Mouse (Mus musculus) limb, embryonic 14.5 days (tissue): ENCODE results near the gene Svop. TPM values are rescaled to one million over a fixed set of nuclear protein-coding genes. Genes with fewer than 3 reads are reported as not detected.

Experiments used
- ATAC-seq: fragments of 200-750 bp; cut with Nextera tagmentation; 2 replicates; pipeline ENCODE4 v1.8.0; 2017; ENCODE audit warnings: low read depth, moderate number of reproducible peaks, moderate TSS enrichment; ENCODE audit not compliant: low FRiP score
- DNase-seq: peaks from one replicate; pipeline ENCODE4 v3.0.0-alpha.2; 2015; ENCODE audit warnings: low spot score
- H3K27ac ChIP-seq: fragments of 300-500 bp; sonication (generic); replicated peaks from 2 replicates; pipeline ENCODE4 v1.5.1; 2014; ENCODE audit warnings: low read depth, mild to moderate bottlenecking, low read length, moderate library complexity, mixed read lengths
- H3K27me3 ChIP-seq: fragments of 300-500 bp; sonication (generic); 2 replicates; pipeline ENCODE4 v1.6.1; 2014; ENCODE audit warnings: low read length, mixed read lengths; ENCODE audit not compliant: control insufficient read depth, insufficient read depth
- H3K36me3 ChIP-seq: fragments of 300-500 bp; sonication (generic); 2 replicates; pipeline ENCODE4 v1.6.1; 2014; ENCODE audit warnings: mild to moderate bottlenecking, low read length, moderate library complexity, mixed read lengths; ENCODE audit not compliant: control insufficient read depth, insufficient read depth
- H3K4me1 ChIP-seq: fragments of 300-500 bp; sonication (generic); 2 replicates; pipeline ENCODE4 v1.6.1; 2014; ENCODE audit warnings: antibody characterized with exemption, low read length, mixed read lengths; ENCODE audit not compliant: control insufficient read depth, insufficient read depth
- H3K4me2 ChIP-seq: fragments of 300-500 bp; sonication (generic); replicated peaks from 2 replicates; pipeline ENCODE4 v1.6.1; 2014; ENCODE audit warnings: low read depth, mild to moderate bottlenecking, low read length, moderate library complexity; ENCODE audit not compliant: severe bottlenecking
- H3K4me3 ChIP-seq: fragments of 300-500 bp; sonication (generic); replicated peaks from 2 replicates; pipeline ENCODE4 v1.5.1; 2014; ENCODE audit warnings: low read length
- H3K9ac ChIP-seq: fragments of 300-500 bp; sonication (generic); 2 replicates; pipeline ENCODE4 v1.6.1; 2014; ENCODE audit warnings: mild to moderate bottlenecking, low read depth, low read length, moderate library complexity; ENCODE audit not compliant: severe bottlenecking
- H3K9me3 ChIP-seq: fragments of 300-500 bp; sonication (generic); 2 replicates; pipeline ENCODE4 v1.6.1; 2016; ENCODE audit warnings: low read length; ENCODE audit not compliant: control insufficient read depth
- POLR2A ChIP-seq: fragments of 200-500 bp; IDR thresholded peaks from 2 replicates; pipeline ENCODE4 v1.8.0; 2012; ENCODE audit warnings: inconsistent platforms, mild to moderate bottlenecking, moderate library complexity, borderline replicate concordance; ENCODE audit not compliant: insufficient read depth, insufficient read length; ENCODE audit errors: extremely low read depth
- WGBS: fragments of 180-500 bp; shearing (Covaris S2); extraction: QIAGEN DNeasy Blood & Tissue Kit; methylation state at CpG from one replicate; pipeline ENCODE4 v1.1.7; 2014; 5-methylcytosine and 5-hydroxymethylcytosine counted together
- polyA plus RNA-seq, 2 experiments: library from polyadenylated mRNA; depleted of rRNA in 1 of 2; stranded (reverse) in 1 of 2; unstranded in 1 of 2; fragments of >200 nt; fragmentation: Nextera tagmentation in 1 of 2; extraction: Ambion mirVana in 1 of 2; gene quantifications; 2 replicates each; pipeline versions ENCODE4 v1.2.1 to v1.2.3; 2012 to 2014

Gene Svop
- polyA plus RNA-seq, 2 experiments: 0.21 TPM; not detected in 1

DNA sequence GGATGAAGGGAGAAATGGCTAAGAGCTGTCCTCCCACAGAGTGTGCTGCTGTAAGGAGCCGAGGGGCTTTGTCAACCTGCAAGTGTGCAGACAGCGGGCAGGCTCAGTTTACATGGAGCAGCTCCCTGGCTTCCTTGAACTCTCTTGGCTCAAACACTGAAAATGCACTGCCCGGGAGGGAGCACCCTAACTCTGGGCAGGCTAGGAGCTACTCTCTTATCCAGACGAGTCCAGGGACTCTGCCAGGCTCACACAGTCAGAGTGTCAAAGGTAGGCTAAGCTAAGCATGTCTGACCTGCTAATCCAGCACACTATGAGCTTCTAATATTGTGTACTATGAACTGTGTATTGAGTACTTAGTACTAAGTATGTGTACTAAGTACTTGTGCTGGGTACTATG lies 84.4 kb downstream of the Svop start:
- no peak overlapping the region for H3K27ac ChIP-seq
- no peak for TF ChIP-seq POLR2A
- H3K36me3 ChIP-seq: no peaks in the 10 kb centered on the region
- no peak overlapping the region for H3K9ac ChIP-seq
- no peak for DNase-seq
- no peaks in the 10 kb centered on the region for H3K9me3 ChIP-seq
- H3K4me3 ChIP-seq: no peak overlapping the region
- WGBS: 68% methylated on average over 4 of the region's 4 CpGs
- no peak for ATAC-seq
- H3K27me3 ChIP-seq: no peaks in the 10 kb centered on the region
- no peak overlapping the region for H3K4me2 ChIP-seq
- H3K4me1 ChIP-seq: no peaks in the 10 kb centered on the region

DNA sequence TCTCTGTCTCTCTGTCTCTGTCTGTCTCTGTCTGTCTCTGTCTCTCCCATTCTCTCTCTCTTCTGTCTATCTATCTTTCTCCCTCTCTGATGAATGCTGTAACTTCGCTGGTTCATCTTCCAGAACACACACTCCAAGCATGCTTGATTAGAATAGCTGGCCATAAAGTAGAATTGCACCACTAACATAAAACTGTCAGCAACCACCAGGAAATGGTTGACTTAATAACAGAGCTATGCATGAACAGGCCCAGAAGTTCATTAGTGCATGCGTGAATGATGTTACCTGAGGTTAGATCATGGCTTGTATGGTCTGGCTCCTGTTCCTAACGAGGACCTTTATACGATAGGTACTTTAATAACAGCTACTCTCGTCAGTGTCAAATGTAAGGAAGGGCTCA lies 86.3 kb downstream of the Svop start:
- DNase-seq: no peak
- no peak overlapping the region for H3K4me2 ChIP-seq
- no peaks in the 10 kb centered on the region for H3K27me3 ChIP-seq
- no peak overlapping the region for H3K9ac ChIP-seq
- no peak overlapping the region for H3K27ac ChIP-seq
- no peaks in the 10 kb centered on the region for H3K4me1 ChIP-seq
- H3K9me3 ChIP-seq: no peaks in the 10 kb centered on the region
- ATAC-seq: no peak
- TF ChIP-seq POLR2A: no peak
- H3K4me3 ChIP-seq: no peak overlapping the region
- H3K36me3 ChIP-seq: no peaks in the 10 kb centered on the region
- 14% methylated on average over 5 of the region's 5 CpGs for WGBS

GRCm38 (mm10) chr5:114004573-114004972 lies 86.8 kb downstream of the Svop start:
- H3K4me3 ChIP-seq: no peak overlapping the region
- no peak for TF ChIP-seq POLR2A
- H3K4me1 ChIP-seq: no peaks in the 10 kb centered on the region
- no peak overlapping the region for H3K9ac ChIP-seq
- H3K4me2 ChIP-seq: no peak overlapping the region
- DNase-seq (no peak), ATAC-seq (no peak)
- H3K27ac ChIP-seq: no peak overlapping the region
- WGBS: 75% methylated on average over 11 of the region's 11 CpGs
- no peaks in the 10 kb centered on the region for H3K27me3 ChIP-seq
- no peaks in the 10 kb centered on the region for H3K36me3 ChIP-seq
- no peaks in the 10 kb centered on the region for H3K9me3 ChIP-seq

- no peak for TF ChIP-seq POLR2A
- no peak for ATAC-seq
- 70% methylated on average over 4 of the region's 5 CpGs for WGBS
These were observed 87.8 kb downstream of the Svop start, which contains the start of gene Dao for GRCm38 (mm10) chr5:114003542-114003941. Gene Dao, plus strand, starts transcription at chr5:114003703.

DNA sequence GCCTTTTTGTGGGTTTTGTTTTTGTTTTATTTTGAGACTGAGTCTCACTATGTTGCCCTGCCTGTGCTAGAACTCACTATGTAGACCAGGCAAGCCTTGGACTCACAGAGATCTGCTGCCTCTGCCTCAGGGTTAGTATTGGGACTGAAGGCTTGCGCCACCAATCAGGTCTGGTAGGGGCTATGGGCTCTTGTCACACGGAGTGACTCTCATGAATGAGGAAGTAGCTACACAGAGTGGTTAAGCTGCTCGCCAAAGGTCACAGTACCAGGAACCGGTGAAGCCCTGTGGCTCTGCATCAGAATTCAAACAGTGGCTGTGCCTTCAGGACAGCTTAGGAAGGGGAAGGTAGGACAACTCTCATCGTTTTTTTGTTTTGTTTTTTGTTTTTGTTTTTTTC lies 92.0 kb downstream of the Svop start:
- H3K4me3 ChIP-seq: no peak overlapping the region
- no peaks in the 10 kb centered on the region for H3K36me3 ChIP-seq
- 67% methylated on average over 5 of the region's 5 CpGs for WGBS
- ATAC-seq (no peak), DNase-seq (no peak)
- no peak overlapping the region for H3K9ac ChIP-seq
- no peaks in the 10 kb centered on the region for H3K4me1 ChIP-seq
- H3K9me3 ChIP-seq: no peaks in the 10 kb centered on the region
- no peak for TF ChIP-seq POLR2A
- H3K27ac ChIP-seq: no peak overlapping the region
- H3K4me2 ChIP-seq: no peak overlapping the region
- no peaks in the 10 kb centered on the region for H3K27me3 ChIP-seq

More at GRCm38 (mm10) chr5:114003542-114003941, 87.8 kb downstream of the Svop start, which contains the start of gene Dao:
- Histone ChIP-seq H3K9ac (no peak within 1 kb of the TSS), H3K9me3 (no peaks in the 10 kb centered on the region), H3K4me2 (no peak within 1 kb of the TSS), H3K27me3 (no peaks in the 10 kb centered on the region), H3K4me1 (no peaks in the 10 kb centered on the region), H3K4me3 (no peak within 1 kb of the TSS), H3K27ac (no peak within 1 kb of the TSS), H3K36me3 (no peaks in the 10 kb centered on the region)
- DNase-seq: no peak

DNA sequence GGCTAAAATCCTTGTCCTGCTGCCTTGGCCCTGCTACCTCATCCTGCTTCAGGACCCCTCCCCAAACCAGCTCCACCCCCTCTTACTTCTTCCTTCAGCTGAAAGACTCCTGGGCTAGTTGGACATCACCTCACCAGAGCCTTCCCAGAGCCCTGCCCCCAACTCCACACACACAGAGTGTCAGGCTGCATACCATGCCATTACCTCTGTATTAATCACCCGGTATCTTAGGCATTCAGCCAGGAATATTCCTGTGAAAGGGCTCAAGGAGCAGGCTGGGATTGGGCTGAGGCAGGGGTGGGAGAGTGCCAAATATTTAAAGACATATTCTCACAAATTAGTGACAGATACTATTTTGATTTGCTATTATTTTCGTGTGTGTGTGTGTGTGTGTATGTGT lies 94.9 kb downstream of the Svop start:
- Histone ChIP-seq H3K36me3 (peaks cover 1% of the 10 kb centered on the region; the same call in 1 of the 2 replicates), H3K9me3 (no peaks in the 10 kb centered on the region), H3K9ac (no peak overlapping the region), H3K27me3 (no peaks in the 10 kb centered on the region), H3K27ac (no peak overlapping the region), H3K4me3 (no peak overlapping the region), H3K4me1 (peaks cover 11% of the 10 kb centered on the region), H3K4me2 (no peak overlapping the region)
- ATAC-seq (no peak), DNase-seq (no peak)
- TF ChIP-seq POLR2A: no peak
- 40% methylated on average over 2 of the region's 2 CpGs for WGBS
